Mouse (Mus musculus) megakaryocyte-erythroid progenitor cell, adult 5 weeks (primary cell): ENCODE measurements around the gene Vmn1r231. TPM values are rescaled to one million over a fixed set of nuclear protein-coding genes. Genes with fewer than 3 reads are reported as not detected.

Experiments
- polyA plus RNA-seq: library from polyadenylated mRNA; stranded (reverse); fragments of >175 nt; gene quantifications from 2 replicates; pipeline ENCODE4 v1.2.3, GENCODE M21; 2012

Vmn1r231 gene
- not detected in 2 replicates for polyA plus RNA-seq

DNA sequence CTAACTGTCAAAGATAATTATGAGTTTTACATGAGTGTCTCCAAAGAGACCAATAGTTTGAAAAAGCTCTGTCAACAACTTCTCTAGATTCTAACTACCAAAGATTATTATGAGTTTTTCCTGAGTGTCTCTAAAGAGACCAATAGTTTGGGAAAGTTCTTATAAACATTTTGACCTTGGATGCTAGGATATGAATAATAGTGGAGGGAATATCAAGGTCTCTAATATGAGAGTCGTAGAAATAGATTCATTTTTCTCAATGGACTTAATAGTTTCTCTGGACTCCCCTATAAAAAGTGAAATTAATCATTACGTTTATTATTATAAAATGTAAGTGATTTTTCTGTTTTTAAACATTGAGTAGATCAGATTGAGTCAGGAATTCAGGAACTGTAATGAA is at the start of gene Vmn1r231:
Gene Vmn1r231, minus strand, starts transcription at position 101 of the 400 bp plus-strand sequence.

DNA sequence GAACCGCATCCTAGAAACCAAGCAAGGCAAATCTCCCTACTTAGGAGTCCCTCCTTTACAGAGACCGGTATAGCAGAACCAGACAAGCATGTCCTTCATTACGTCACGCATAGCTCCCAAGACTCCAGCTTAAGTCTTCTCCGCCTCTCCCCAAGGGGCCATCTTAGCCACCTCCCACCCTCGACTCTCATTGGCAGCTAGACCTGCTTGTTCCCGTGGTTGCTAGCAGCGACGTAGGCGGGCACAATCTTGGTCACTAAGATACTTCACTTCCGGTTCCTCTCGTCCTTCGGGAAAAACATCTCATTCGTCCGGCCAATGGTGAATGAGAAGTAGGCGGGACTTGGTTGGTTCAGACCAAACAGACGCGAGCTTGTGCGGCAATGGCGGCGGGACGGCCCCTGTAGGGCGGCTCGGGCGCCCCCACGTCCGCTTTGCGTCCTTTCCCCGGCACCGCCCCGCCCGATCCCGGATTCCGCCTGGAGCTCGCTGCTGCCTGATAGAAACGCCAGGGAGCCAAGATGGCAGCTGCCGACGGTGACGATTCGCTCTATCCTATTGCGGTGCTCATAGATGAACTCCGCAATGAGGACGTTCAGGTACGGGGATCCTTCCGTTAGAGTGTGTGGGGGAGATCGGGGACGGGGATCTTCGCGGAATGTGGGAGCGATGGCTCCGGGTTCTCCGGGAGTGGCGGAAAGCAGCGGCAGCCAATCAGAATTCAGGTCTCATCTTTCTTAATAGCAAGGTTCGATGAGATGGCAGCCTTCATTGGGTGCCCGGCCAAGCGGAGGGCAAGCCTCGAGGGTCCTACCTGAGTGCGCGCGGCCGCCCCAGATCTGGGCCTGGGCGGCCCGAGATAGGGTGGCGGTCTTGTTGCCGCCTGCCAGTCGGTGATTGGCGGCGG is 40.3 kb upstream of the Vmn1r231 start, which contains the start of gene Ppp2r1a:
Gene Ppp2r1a, plus strand, starts transcription at position 327 of the 907 bp plus-strand sequence.

DNA sequence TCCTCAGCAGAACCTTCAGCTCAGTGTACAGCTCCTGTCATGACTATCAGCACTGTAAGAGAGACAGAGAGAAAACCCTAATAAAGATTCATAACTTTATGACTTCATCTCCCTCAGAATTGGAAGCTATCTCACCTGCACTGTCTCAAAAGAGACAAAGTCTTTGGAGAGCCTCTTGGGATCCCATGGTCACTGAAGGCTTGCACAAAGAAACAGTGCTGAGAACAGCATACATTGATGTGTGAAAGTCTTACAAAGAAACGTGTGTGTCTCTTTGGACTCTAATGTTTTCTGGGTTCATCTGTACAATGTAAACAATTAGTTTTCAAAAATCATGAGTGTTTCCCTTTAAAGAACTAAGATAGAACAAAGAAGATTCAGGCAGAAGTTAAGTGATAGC is 14.7 kb upstream of the Vmn1r231 start, which contains the start of gene Vmn1r232:
Gene Vmn1r232, minus strand, starts transcription at position 101 of the 400 bp plus-strand sequence.

DNA sequence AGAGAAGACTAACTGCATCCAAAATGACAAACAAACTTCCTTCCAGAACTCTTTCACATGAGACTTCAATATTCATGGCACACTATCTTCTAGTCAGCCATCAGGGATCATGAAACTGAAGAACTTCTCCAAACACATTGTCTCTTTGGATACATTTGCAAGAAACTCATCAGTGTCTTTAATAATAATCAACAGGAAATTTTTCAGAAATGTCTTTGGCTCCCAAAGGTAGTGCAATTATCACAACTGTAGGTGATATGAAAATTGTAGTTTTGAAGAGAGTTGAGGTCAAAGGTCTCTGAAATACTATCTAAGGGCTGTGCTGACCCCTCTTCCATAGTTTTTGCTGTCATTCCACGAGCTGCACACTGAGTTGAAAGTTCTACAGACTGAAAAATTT is 64.7 kb downstream of the Vmn1r231 start, which contains the start of gene Vmn1r230:
Gene Vmn1r230, plus strand, starts transcription at position 301 of the 400 bp plus-strand sequence.

Other genes starting within 250 kb of the Vmn1r231 start
- 0.01 and 0.02 TPM in 2 replicates for gene Vmn1r226, start 222.2 kb downstream of the Vmn1r231 start, polyA plus RNA-seq
- gene Vmn1r227, start 175.2 kb downstream of the Vmn1r231 start, polyA plus RNA-seq, result not detected in 2 replicates
- not detected in 2 replicates for gene Vmn1r228, start 118.9 kb downstream of the Vmn1r231 start, polyA plus RNA-seq
- not detected in 2 replicates for gene Vmn1r229, start 93.5 kb downstream of the Vmn1r231 start, polyA plus RNA-seq
- gene Vmn1r230, start 64.6 kb downstream of the Vmn1r231 start, polyA plus RNA-seq, result 0.01 TPM in 1 of 2 replicates, not detected in the other
- not detected in 2 replicates for gene Vmn1r232, start 14.6 kb upstream of the Vmn1r231 start, polyA plus RNA-seq
- 201 and 215 TPM in 2 replicates for gene Ppp2r1a, start 40.2 kb upstream of the Vmn1r231 start, polyA plus RNA-seq
- gene Vmn1r233, start 91.4 kb upstream of the Vmn1r231 start, polyA plus RNA-seq, result not detected in 2 replicates
- gene Zfp160, start 103.8 kb upstream of the Vmn1r231 start, polyA plus RNA-seq, result 0.43 and 0.58 TPM in 2 replicates